Mouse (Mus musculus) heart, embryonic 15.5 days (tissue): Measurements from ENCODE around the gene St8sia4. TPM values are rescaled to one million over a fixed set of nuclear protein-coding genes. Genes with fewer than 3 reads are reported as not detected.
"Not testable (repeated sequence)": the region's sequence is repeated elsewhere in the genome, so short reads cannot be mapped to it uniquely, and the experiment has no call there.

Experiments
- ATAC-seq: fragments of 200-750 bp; cut with Nextera tagmentation; replicated peaks from 2 replicates; pipeline ENCODE4 v1.8.0; 2017; ENCODE audit warnings: low read depth, moderate TSS enrichment; ENCODE audit not compliant: insufficient number of reproducible peaks, insufficient read depth, low FRiP score
- H3K27ac ChIP-seq: fragments of 300-500 bp; sonication (generic); 2 replicates; pipeline ENCODE4 v1.5.1; 2015; ENCODE audit warnings: mild to moderate bottlenecking, inconsistent platforms
- H3K27me3 ChIP-seq: fragments of 300-500 bp; sonication (generic); 2 replicates; pipeline ENCODE4 v1.6.1; 2015; ENCODE audit warnings: inconsistent platforms
- H3K36me3 ChIP-seq: fragments of 300-500 bp; sonication (generic); 2 replicates; pipeline ENCODE4 v1.6.1; 2015; ENCODE audit warnings: mild to moderate bottlenecking, inconsistent platforms
- H3K4me1 ChIP-seq: fragments of 300-500 bp; sonication (generic); replicated peaks from 2 replicates; pipeline ENCODE4 v1.6.1; 2015; ENCODE audit warnings: inconsistent platforms
- H3K4me2 ChIP-seq: fragments of 300-500 bp; sonication (generic); 2 replicates; pipeline ENCODE4 v1.6.1; 2015; ENCODE audit warnings: inconsistent platforms, mild to moderate bottlenecking, moderate library complexity
- H3K4me3 ChIP-seq: fragments of 300-500 bp; sonication (generic); 2 replicates; pipeline ENCODE4 v1.5.1; 2015; ENCODE audit warnings: mild to moderate bottlenecking, inconsistent platforms
- H3K9ac ChIP-seq: fragments of 300-500 bp; sonication (generic); 2 replicates; pipeline ENCODE4 v1.6.1; 2015; ENCODE audit warnings: mild to moderate bottlenecking, inconsistent platforms
- H3K9me3 ChIP-seq: fragments of 300-500 bp; sonication (generic); replicated peaks from 2 replicates; pipeline ENCODE4 v1.6.1; 2016; ENCODE audit warnings: inconsistent platforms
- WGBS: fragments of 180-500 bp; shearing (Covaris S2); methylation state at CpG from one replicate; pipeline ENCODE4 v1.1.7; 2015; ENCODE audit warnings: mixed read lengths; 5-methylcytosine and 5-hydroxymethylcytosine counted together
- polyA plus RNA-seq: library from polyadenylated mRNA; unstranded; fragments of >200 nt; fragmentation: Nextera tagmentation; extraction: Ambion mirVana; gene quantifications from 2 replicates; pipeline ENCODE4 v1.2.1, GENCODE M21; 2015

Gene St8sia4
- polyA plus RNA-seq, 1 experiment from 2014 or later: 2.0 TPM

DNA sequence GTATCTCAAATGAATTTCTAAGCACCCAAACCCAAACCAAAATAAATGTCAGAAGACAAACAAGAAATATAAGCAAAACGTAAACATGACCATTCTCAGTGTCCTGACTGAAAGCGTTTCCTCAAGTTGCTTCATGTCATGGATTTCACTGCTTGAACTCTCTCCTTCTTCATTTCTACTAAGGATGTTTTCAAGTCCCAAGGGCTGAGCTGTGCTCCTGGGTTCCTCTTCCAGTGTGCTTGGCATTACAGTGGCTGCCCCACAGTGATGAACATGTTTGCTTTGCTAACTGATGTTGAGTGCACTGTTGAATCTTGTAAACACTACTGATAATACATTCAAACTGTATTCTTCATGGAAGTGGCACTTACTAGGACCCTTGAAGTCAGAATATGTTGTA is 76.3 kb downstream of the St8sia4 start:
- Histone ChIP-seq H3K9me3 (no peaks in the 10 kb centered on the region), H3K27me3 (no peaks in the 10 kb centered on the region), H3K9ac (no peak overlapping the region), H3K27ac (no peak overlapping the region), H3K4me1 (no peaks in the 10 kb centered on the region), H3K36me3 (no peaks in the 10 kb centered on the region), H3K4me3 (no peak overlapping the region), H3K4me2 (no peak overlapping the region)
- WGBS: 77% methylated on average over 2 of the region's 2 CpGs
- ATAC-seq: no peak

DNA sequence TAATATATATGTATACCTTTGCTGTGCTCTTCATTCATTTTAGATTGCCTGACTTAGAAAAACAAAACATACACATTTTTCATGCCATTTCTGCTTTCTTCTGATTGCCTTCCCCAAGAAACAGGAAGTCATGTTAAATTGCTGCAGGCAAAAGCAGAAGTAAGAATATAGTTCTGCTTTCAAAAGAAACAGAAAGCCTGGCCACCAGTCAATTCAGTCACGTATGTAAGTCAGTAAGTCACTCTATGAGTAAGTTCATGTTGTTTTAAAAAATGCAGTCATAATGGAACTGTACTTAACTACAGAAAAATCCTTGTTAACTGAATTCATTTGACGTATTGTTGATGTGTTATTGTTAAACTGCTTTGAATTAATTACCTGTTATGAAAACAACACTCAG is 77.3 kb downstream of the St8sia4 start:
- WGBS: 63% methylated on average over 2 of the region's 2 CpGs
- Histone ChIP-seq H3K36me3 (no peaks in the 10 kb centered on the region), H3K27ac (no peak overlapping the region), H3K4me1 (no peaks in the 10 kb centered on the region), H3K4me3 (no peak overlapping the region), H3K9ac (no peak overlapping the region), H3K27me3 (no peaks in the 10 kb centered on the region), H3K4me2 (no peak overlapping the region), H3K9me3 (no peaks in the 10 kb centered on the region)
- ATAC-seq: no peak

DNA sequence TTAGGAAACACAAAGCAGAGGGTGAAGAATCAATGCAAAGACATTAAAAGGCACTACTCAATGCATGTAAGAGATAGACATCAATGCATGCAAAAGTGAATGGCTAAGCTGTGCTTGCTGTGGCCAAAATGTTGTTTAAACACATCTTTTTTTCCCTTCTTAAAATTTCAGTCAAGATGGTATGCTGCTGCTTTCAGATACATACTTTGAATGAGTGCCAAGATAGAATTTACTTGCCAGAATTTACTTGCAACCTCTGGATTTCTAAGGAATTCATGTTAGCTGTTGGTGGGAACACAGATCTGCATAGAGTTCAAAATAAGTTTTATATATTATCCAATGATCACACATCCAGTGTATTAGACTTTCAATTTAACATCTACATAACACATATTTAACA is 77.9 kb downstream of the St8sia4 start:
- Histone ChIP-seq H3K27me3 (no peaks in the 10 kb centered on the region), H3K9me3 (no peaks in the 10 kb centered on the region), H3K9ac (no peak overlapping the region), H3K4me2 (no peak overlapping the region), H3K4me3 (no peak overlapping the region), H3K4me1 (no peaks in the 10 kb centered on the region), H3K36me3 (no peaks in the 10 kb centered on the region), H3K27ac (no peak overlapping the region)
- ATAC-seq: no peak

DNA sequence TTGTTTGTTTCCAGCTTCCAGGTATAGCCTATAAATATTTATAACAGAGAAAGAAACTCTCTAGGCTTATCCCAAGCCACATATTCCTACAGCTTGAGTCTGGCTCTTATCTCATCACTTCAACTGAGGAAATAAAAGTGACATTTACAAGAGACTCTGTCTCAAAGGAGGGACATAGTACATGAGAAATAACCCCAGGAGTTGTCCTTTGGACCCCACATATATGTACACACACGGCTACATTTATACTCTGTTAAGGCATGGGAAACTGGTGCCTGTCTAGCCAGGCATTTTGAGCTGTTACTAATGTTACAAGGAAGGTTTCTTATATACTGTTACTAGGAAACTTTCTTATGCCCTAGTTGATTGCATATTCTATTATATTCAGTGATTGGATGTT is 84.1 kb downstream of the St8sia4 start:
- Histone ChIP-seq H3K4me2 (no peak overlapping the region), H3K4me3 (no peak overlapping the region), H3K27me3 (no peaks in the 10 kb centered on the region), H3K9ac (no peak overlapping the region), H3K36me3 (no peaks in the 10 kb centered on the region), H3K9me3 (no peaks in the 10 kb centered on the region), H3K27ac (no peak overlapping the region), H3K4me1 (no peaks in the 10 kb centered on the region)
- no peak for ATAC-seq
- 63% methylated on average over 1 of the region's 1 CpGs for WGBS

DNA sequence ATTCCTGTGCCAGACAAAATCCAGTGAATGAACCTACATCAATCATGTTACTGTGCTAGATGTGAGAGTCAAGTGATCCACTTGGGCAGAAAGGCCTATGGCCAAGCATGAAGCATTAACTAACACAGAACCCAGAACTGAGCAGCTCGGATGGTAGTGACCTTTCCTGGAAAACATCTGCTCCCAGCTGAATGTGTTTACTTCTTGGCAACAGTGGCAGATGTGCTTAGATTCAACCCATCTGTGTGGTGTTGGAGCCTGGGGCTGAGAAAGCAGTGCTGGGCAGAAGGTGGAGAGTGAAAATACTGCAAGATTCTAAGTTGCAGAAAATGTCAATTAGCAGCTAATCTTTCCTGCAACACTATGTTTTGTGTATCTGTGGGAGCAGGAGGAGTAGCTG is 85.1 kb downstream of the St8sia4 start:
- whole genome bisulfite sequencing: 41% methylated on average over 1 of the region's 1 CpGs
- no peaks in the 10 kb centered on the region for H3K36me3 ChIP-seq
- no peaks in the 10 kb centered on the region for H3K4me1 ChIP-seq
- H3K4me2 ChIP-seq: no peak overlapping the region
- no peak for ATAC-seq
- H3K27ac ChIP-seq: no peak overlapping the region
- H3K4me3 ChIP-seq: no peak overlapping the region
- H3K9me3 ChIP-seq: no peaks in the 10 kb centered on the region
- no peaks in the 10 kb centered on the region for H3K27me3 ChIP-seq
- no peak overlapping the region for H3K9ac ChIP-seq

DNA sequence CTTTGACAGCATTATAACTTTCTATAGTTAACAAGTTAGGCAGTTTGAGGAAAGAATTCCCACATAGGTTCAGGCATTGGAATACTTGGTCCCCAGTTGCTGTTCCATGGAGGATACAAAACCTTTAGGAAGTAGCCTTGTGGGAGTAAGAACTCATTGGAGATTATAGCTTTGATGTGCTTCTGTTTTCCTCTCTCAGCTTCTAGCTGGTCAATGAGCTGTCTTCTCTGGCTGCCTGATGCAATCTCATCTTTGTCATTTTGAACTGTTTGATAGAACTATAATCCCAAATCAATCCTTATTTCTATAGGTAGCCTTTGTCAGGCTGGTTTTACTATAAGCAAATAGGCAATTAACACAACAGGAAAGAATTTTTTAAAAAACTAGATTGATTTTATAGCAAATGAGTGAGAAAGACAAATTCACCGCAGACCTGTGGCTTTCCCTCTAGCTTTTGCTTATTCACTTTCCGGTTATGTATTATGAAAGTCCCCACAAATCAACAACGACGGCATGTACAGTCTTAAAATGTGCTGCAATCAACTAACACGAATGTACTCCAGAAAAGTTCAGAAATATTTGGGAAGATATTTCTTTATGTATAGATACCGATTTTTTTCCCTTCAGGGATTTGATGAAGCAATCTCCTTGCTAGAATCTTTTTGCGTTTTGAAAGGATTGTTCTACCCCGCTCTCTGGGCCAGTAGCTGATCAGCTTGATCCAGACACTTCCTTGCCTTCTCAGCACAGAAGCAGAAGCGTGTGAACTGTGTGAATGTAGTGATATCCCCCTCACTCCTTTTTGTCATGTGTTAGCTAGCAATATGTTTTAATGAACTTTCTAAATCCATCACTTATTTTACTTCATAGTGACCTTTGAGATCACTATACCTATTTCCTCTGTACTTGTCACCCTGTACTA is 94.5 kb downstream of the St8sia4 start:
- Histone ChIP-seq H3K4me1 (no peaks in the 10 kb centered on the region), H3K4me3 (no peak overlapping the region), H3K4me2 (no peak overlapping the region), H3K27ac (no peak overlapping the region), H3K27me3 (no peaks in the 10 kb centered on the region), H3K36me3 (no peaks in the 10 kb centered on the region), H3K9ac (no peak overlapping the region), H3K9me3 (no peaks in the 10 kb centered on the region)
- no peak for ATAC-seq
- WGBS: 82% methylated on average over 9 of the region's 9 CpGs

DNA sequence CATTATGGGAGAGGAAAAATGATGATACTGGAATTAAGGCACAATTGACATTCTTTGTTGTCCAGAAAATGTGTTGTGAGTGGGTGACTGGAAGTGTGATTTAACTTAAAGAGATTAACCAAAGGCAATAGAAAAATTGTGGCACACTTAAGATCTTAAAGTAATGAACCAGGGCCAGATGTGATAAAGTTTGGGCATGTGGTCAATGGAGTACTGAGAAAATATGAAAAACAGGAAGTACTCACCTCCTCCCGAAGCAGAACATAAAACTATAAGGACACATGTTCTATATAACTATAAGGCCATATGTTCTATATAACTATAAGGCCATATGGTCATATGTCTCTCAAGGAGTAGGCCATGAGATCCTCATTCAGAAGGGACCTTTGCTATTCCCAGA is 96.3 kb downstream of the St8sia4 start:
- H3K27me3 ChIP-seq: no peaks in the 10 kb centered on the region
- H3K27ac ChIP-seq: no peak overlapping the region
- no peaks in the 10 kb centered on the region for H3K9me3 ChIP-seq
- ATAC-seq: no peak
- no peak overlapping the region for H3K9ac ChIP-seq
- no peaks in the 10 kb centered on the region for H3K36me3 ChIP-seq
- H3K4me3 ChIP-seq: no peak overlapping the region
- 69% methylated on average over 1 of the region's 1 CpGs for WGBS
- no peaks in the 10 kb centered on the region for H3K4me1 ChIP-seq
- no peak overlapping the region for H3K4me2 ChIP-seq

DNA sequence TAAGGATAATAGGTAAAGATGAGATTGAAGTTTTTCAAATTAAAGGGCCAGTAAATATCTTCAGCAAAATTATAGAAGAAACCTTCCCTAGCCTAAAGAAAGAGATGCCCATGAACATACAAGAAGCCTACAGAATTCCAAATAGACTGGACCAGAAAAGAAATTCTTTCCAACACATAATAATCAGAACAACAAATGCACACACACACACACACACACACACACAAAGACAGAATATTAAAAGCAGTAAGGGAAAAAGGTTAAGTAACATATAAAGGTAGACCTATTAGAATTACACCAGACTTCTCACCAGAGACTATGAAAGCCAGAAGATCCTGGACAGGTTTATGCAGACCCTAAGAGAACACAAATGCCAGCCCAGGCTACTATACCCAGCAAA is 112.8 kb downstream of the St8sia4 start:
- ATAC-seq, H3K9ac ChIP-seq: not testable (repeated sequence)

DNA sequence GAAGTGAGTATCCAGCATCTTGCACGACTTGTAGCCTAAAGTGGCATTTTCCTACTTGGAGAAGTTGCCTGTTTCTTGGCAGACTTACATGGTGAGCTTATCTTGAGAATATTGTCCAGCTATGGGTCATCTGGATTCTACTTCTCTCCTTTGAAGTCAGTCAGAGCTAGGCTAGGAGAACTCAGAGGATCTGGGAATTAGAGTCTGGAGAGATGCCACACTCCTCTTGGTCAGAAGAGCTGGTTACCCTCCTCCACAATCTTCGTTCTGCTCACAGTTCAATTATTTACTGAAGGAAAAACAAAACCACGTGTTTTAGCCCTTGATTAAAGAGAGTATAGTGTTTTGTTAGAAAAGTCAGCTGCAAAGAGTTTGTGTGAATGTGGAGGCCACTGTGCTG is 125.9 kb downstream of the St8sia4 start:
- Histone ChIP-seq H3K27ac (no peak overlapping the region), H3K36me3 (no peaks in the 10 kb centered on the region), H3K4me3 (no peak overlapping the region), H3K9ac (no peak overlapping the region), H3K4me2 (no peak overlapping the region), H3K27me3 (no peaks in the 10 kb centered on the region), H3K4me1 (no peaks in the 10 kb centered on the region), H3K9me3 (no peaks in the 10 kb centered on the region)
- WGBS: 55% methylated on average over 3 of the region's 3 CpGs
- no peak for ATAC-seq

More for the DNA sequence above, 112.8 kb downstream of the St8sia4 start:
- not testable (repeated sequence) for H3K27me3 ChIP-seq, H3K4me3 ChIP-seq, H3K4me2 ChIP-seq, H3K9me3 ChIP-seq, H3K4me1 ChIP-seq, H3K36me3 ChIP-seq, H3K27ac ChIP-seq
